Mouse (Mus musculus): ENCODE data around the gene Pou6f1. TPM values are rescaled to one million over a fixed set of nuclear protein-coding genes. Genes with fewer than 3 reads are reported as not detected.
A peak's percentile ranks its signal among the peaks of the same experiment; 100 is the strongest.
"Not testable (repeated sequence)": the region's sequence is repeated elsewhere in the genome, so short reads cannot be mapped to it uniquely, and the experiment has no call there.

Gene Pou6f1
- polyA plus RNA-seq, 1 experiment from 2014 or later = 32.4 TPM

DNA sequence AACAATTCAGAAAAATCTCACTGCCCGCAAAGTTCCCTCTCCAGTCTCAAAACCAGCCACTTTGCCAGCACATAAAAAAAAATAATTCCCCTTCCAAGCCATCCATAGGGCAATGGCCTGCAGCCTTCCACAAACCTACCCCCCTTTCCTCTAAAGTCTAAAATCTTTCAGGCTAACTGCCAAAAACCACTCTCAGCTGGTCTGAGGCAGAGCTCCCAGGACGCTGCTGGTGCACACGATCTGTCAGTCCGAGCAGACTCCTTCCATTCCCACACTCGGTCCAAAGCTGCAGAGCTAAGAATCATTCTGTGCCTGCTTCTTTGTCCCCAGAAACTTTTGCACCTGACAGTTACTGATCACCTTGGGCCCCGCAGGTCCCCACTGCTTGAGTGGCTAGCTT, 25.8 kb downstream of the Pou6f1 start:
- H3K27me3 ChIP-seq (replicated peaks) = no peaks in the 10 kb centered on the region
- no peaks in the 10 kb centered on the region for H3K9me3 ChIP-seq (replicated peaks)
- H3K9ac ChIP-seq (replicated peaks) = no peak overlapping the region
- 0 out of 2 replicates have a peak overlapping the region, but pooled peaks have one; percentile 1 for H3K27ac ChIP-seq (replicated peaks)
- H3K4me1 ChIP-seq = peaks cover 8% of the 10 kb centered on the region; the same call in 1 of the 2 replicates
- peaks cover 27% of the 10 kb centered on the region for H3K36me3 ChIP-seq
- H3K4me3 ChIP-seq (replicated peaks) = no peak overlapping the region
- ATAC-seq (ENCODE audit: low FRiP score) = no peak
- WGBS = 61% methylated on average over 6 of the region's 6 CpGs
- H3K4me2 ChIP-seq = no peak overlapping the region

GRCm38 (mm10) chr15:100569239-100569638, 30.5 kb downstream of the Pou6f1 start:
- ATAC-seq (ENCODE audit: low FRiP score) = no peak
- Histone ChIP-seq H3K9ac (replicated peaks) (no peak overlapping the region), H3K27me3 (replicated peaks) (no peaks in the 10 kb centered on the region), H3K9me3 (replicated peaks) (no peaks in the 10 kb centered on the region), H3K4me2 (no peak overlapping the region), H3K27ac (replicated peaks) (no peak overlapping the region), H3K4me1 (peaks cover 8% of the 10 kb centered on the region; the same call in 1 of the 2 replicates), H3K36me3 (no peaks in the 10 kb centered on the region), H3K4me3 (replicated peaks) (no peak overlapping the region)
- 73% methylated on average over 3 of the region's 3 CpGs for WGBS

- H3K4me3 ChIP-seq (replicated peaks) = no peak overlapping the region
- H3K4me1 ChIP-seq = no peaks in the 10 kb centered on the region
- H3K9me3 ChIP-seq (replicated peaks) = no peaks in the 10 kb centered on the region
- no peaks in the 10 kb centered on the region for H3K36me3 ChIP-seq
- no peak overlapping the region for H3K9ac ChIP-seq (replicated peaks)
- ATAC-seq (ENCODE audit: low FRiP score) = no peak
- H3K27ac ChIP-seq (replicated peaks) = no peak overlapping the region
- H3K27me3 ChIP-seq (replicated peaks) = no peaks in the 10 kb centered on the region
- no peak overlapping the region for H3K4me2 ChIP-seq
- 67% methylated on average over 2 of the region's 2 CpGs for WGBS
Measured at GRCm38 (mm10) chr15:100566531-100566930, 33.3 kb downstream of the Pou6f1 start.

DNA sequence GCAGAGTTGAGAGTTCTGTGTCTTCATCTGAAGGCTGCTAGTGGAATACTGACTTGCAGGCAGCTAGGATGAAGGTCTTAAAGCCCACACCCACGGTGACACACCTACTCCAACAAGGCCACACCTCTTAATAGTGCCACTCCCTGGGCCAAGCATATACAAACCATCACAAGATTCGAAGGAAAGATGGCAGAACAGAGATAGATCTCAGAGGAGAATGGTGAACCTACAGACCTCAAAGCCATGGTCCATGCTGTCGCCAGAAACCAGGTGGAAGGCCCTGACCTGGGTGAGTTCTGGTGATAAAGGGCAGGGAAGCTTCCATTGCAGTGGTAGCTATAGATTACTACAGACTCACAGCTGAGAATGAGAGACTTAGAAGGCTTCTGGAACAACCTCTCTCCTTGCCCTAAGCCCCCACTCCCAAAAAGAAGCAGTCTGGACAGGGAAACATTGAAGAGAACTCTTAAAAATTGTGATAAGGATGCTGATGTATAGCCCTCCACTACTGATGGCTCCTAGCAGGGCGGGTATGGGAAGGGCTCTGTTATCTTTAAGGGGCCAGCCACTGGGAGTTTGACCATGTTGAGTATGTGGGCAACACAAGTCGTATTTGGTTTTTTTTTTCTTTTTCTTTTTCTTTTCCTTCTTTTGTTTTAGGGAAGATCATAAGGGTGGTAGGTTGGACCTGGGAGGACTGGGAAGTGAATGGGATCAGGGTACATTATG, 41.9 kb downstream of the Pou6f1 start:
- Histone ChIP-seq H3K27ac (replicated peaks) (no peak overlapping the region), H3K27me3 (replicated peaks) (no peaks in the 10 kb centered on the region), H3K9me3 (replicated peaks) (no peaks in the 10 kb centered on the region), H3K36me3 (no peaks in the 10 kb centered on the region), H3K4me1 (no peaks in the 10 kb centered on the region), H3K4me2 (no peak overlapping the region), H3K4me3 (replicated peaks) (no peak overlapping the region), H3K9ac (replicated peaks) (no peak overlapping the region)
- WGBS = 85% methylated on average over 5 of the region's 5 CpGs
- no peak for ATAC-seq (ENCODE audit: low FRiP score)

DNA sequence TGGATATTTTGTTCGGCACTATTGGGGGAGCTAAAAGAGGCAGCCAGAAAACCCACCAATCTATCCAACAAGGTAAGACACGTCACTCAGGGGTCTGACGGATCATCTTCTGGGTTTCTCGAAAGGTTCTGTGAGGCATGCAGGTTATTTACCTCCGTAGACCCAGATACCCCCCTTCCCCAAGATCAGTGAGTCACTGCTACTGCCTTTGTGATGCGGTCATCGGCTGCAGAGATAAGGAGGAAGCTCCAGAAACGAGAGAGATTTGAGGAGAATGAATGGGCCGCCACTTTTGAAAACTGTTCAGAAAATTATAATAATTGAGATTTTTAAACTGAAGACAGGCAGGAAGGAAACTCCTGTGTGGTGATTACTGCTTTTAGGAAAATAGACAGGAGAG, 43.4 kb downstream of the Pou6f1 start:
- H3K9ac ChIP-seq (replicated peaks) = no peak overlapping the region
- 92% methylated on average over 9 of the region's 9 CpGs for WGBS
- H3K27me3 ChIP-seq (replicated peaks) = no peaks in the 10 kb centered on the region
- H3K36me3 ChIP-seq = no peaks in the 10 kb centered on the region
- no peak overlapping the region for H3K27ac ChIP-seq (replicated peaks)
- H3K4me3 ChIP-seq (replicated peaks) = no peak overlapping the region
- no peak for ATAC-seq (ENCODE audit: low FRiP score)
- H3K9me3 ChIP-seq (replicated peaks) = no peaks in the 10 kb centered on the region
- peaks cover 6% of the 10 kb centered on the region; the same call in 1 of the 2 replicates for H3K4me1 ChIP-seq
- H3K4me2 ChIP-seq = no peak overlapping the region

DNA sequence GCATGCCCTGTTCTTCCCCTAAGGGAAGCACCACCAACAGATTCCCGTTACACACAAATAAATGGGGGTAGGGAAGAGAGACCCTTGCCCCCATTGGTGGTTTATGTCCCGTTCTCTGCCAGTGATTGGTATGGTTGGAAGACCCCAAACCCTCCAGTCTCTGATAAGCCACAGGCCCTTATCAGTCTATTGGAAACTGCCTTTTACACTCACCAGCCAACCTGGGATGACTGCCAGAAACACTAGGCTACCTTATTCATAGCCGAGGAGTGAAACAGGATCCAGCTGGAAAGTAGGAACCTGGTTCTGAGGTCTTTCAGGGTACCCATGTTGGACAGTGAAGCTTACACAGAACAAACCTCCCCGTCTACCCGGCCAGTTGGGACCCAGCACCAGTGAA, 43.8 kb downstream of the Pou6f1 start:
- 92% methylated on average over 5 of the region's 5 CpGs for WGBS

GRCm38 (mm10) chr15:100551326-100552307, 48.2 kb downstream of the Pou6f1 start, which contains the start of gene Tfcp2:
Tfcp2 (minus strand) TSS chr15:100552008.
- Histone ChIP-seq H3K36me3 (peaks cover 11% of the 10 kb centered on the region), H3K27me3 (replicated peaks) (no peaks in the 10 kb centered on the region), H3K27ac (replicated peaks) (peak within 1 kb of the TSS; percentile 90), H3K4me1 (peaks cover 24% of the 10 kb centered on the region), H3K9ac (replicated peaks) (peak within 1 kb of the TSS; percentile 81), H3K4me2 (peak within 1 kb of the TSS; percentile 75), H3K4me3 (replicated peaks) (peak within 1 kb of the TSS; percentile 74), H3K9me3 (replicated peaks) (no peaks in the 10 kb centered on the region)
- peak; percentile 99 for ATAC-seq (ENCODE audit: low FRiP score)
- under 1% methylated on average over 83 of the region's 84 CpGs for WGBS

More for the DNA sequence above, 43.8 kb downstream of the Pou6f1 start:
- Histone ChIP-seq H3K27me3 (replicated peaks) (no peaks in the 10 kb centered on the region), H3K4me3 (replicated peaks) (no peak overlapping the region), H3K36me3 (no peaks in the 10 kb centered on the region), H3K9me3 (replicated peaks) (no peaks in the 10 kb centered on the region), H3K4me1 (peaks cover 8% of the 10 kb centered on the region), H3K9ac (replicated peaks) (no peak overlapping the region), H3K27ac (replicated peaks) (no peak overlapping the region), H3K4me2 (no peak overlapping the region)
- ATAC-seq (ENCODE audit: low FRiP score) = no peak

DNA sequence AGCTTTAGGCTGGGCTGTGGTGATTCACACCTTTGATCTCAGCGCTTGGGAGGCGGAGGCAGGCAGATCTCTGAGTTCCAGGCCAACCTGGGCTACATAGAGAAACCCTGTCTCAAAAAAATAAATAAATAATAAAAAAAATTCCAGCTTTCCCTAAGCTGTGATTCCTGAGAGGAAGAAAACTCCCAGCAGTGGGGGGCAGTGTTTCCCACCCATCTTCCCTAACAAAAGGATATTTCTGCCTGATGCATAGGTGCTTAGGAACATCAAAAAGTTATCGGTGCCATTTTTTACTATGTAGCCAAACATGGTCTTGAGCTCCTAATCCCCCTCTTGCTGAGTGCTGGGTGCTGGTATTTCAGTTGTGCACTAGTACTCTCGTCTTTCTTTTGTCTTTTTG, 49.5 kb downstream of the Pou6f1 start:
- Histone ChIP-seq H3K27me3 (replicated peaks) (no peaks in the 10 kb centered on the region), H3K4me1 (peaks cover 24% of the 10 kb centered on the region), H3K4me3 (replicated peaks) (peak overlapping the region; percentile 74; the same call in 1 of the 2 replicates), H3K27ac (replicated peaks) (no peak overlapping the region), H3K36me3 (peaks cover 11% of the 10 kb centered on the region), H3K9ac (replicated peaks) (no peak overlapping the region), H3K4me2 (peak overlapping the region; percentile 75), H3K9me3 (replicated peaks) (0 out of 2 replicates have a peak, but pooled peaks cover 3% of the 10 kb centered on the region)
- 94% methylated on average over 4 of the region's 4 CpGs for WGBS
- ATAC-seq (ENCODE audit: low FRiP score) = no peak

DNA sequence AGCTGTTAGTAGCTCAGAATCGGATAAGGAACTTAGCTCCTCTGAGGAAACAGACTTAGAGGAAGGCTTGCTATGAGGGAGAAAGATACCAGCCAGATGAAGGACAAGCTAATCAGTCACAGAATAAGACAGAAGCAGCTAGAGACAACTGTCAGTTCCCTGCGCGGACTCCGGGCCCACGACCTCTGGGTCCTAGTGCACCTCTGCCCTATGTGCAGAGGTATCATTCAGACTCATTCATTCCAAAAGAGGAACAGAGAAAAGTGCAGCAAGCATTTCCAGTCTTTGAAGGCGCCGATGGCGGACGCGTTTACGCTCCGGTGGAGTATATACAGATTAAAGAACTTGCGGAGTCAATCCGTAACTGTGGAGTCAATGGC, 56.1 kb downstream of the Pou6f1 start:
- 95% methylated on average over 14 of the region's 14 CpGs for WGBS
- not testable (repeated sequence) for H3K27me3 ChIP-seq (replicated peaks); H3K4me2 ChIP-seq; H3K9ac ChIP-seq (replicated peaks); H3K4me3 ChIP-seq (replicated peaks); H3K9me3 ChIP-seq (replicated peaks); H3K27ac ChIP-seq (replicated peaks); ATAC-seq (ENCODE audit: low FRiP score); H3K4me1 ChIP-seq
- peaks cover 24% of the 10 kb centered on the region for H3K36me3 ChIP-seq

DNA sequence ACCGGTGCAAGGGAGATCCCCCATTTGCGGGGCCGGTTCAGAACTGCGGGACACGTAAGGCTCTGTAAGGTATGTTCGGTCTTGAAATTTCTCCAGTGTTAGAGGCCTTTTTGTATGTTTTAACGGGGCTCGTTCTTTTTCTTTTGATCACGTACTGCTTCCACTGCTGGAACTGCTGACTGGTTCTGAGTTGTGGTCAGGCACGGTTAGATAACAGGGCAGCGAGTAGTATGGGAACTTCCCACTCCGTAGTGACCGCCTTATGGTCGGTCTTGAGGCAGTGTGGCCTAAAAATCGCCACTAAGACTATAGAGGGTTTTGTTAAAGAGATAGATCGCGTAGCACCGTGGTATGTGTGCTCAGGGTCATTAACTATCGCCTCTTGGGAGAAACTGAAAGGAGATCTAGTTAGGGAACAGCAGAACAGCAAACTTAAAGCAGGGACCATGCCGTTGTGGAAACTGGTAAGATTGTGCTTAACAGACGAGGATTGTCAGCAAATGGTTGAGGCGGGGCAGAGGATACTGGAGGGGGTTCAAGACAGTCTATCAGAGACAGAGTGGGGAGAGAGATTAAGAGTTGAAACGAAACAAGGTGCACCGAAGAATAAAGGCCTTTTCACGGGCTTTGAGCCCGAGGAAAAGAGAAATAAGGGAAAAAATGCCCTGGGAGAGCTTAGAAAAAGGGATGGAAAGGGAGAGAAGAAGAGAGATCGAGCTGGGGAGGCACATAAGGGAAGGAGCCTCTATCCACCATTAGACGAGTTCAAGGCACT, 56.7 kb downstream of the Pou6f1 start:
- not testable (repeated sequence) for H3K4me1 ChIP-seq; H3K27ac ChIP-seq (replicated peaks); H3K9ac ChIP-seq (replicated peaks); H3K27me3 ChIP-seq (replicated peaks); ATAC-seq (ENCODE audit: low FRiP score); H3K9me3 ChIP-seq (replicated peaks); H3K4me2 ChIP-seq; H3K4me3 ChIP-seq (replicated peaks)
- 97% methylated on average over 27 of the region's 28 CpGs for WGBS
- peaks cover 18% of the 10 kb centered on the region for H3K36me3 ChIP-seq

DNA sequence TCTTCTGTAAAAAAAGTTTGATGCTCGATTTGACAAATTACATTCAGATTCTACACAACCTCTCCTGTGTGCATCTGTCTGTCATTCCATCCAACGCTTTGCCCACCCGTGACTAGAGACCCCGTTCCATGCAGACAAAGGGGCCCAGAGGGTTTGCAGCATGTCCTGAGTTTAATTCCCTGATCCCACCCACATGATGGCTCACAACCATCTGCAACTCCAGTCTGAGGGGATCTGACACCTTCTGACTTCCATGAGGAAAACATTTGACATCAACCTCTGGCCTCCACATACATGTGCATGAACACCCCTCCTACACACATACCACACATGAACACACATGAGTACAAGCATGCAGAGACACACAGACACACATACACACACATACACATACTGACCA, 58.4 kb downstream of the Pou6f1 start:
- Histone ChIP-seq H3K27me3 (replicated peaks) (no peaks in the 10 kb centered on the region), H3K27ac (replicated peaks) (no peak overlapping the region), H3K9ac (replicated peaks) (no peak overlapping the region), H3K4me3 (replicated peaks) (no peak overlapping the region), H3K9me3 (replicated peaks) (0 out of 2 replicates have a peak, but pooled peaks cover 3% of the 10 kb centered on the region), H3K4me1 (no peaks in the 10 kb centered on the region), H3K4me2 (no peak overlapping the region), H3K36me3 (peaks cover 13% of the 10 kb centered on the region)
- 96% methylated on average over 4 of the region's 4 CpGs for WGBS
- ATAC-seq (ENCODE audit: low FRiP score) = no peak

All from neural tube, embryonic 15.5 days (tissue).